Mouse (Mus musculus) midbrain, postnatal 0 days (tissue): Measurements from ENCODE around the gene Farp2. TPM values are rescaled to one million over a fixed set of nuclear protein-coding genes. Genes with fewer than 3 reads are reported as not detected.

Experiments used
- ATAC-seq: fragments of 200-750 bp; cut with Nextera tagmentation; 2 replicates; pipeline ENCODE4 v1.8.0; 2017; ENCODE audit warnings: moderate number of reproducible peaks, mild to moderate bottlenecking, moderate TSS enrichment, moderate library complexity; ENCODE audit not compliant: low FRiP score
- DNase-seq: peaks from one replicate; pipeline ENCODE4 v3.0.0-alpha.2; 2015; ENCODE audit warnings: low spot score
- H3K27ac ChIP-seq: fragments of 300-500 bp; sonication (generic); 2 replicates; pipeline ENCODE4 v1.5.1; 2014; ENCODE audit warnings: low read depth, mild to moderate bottlenecking, low read length, mixed read lengths
- H3K27me3 ChIP-seq: fragments of 300-500 bp; sonication (generic); 2 replicates; pipeline ENCODE4 v1.6.1; 2014; ENCODE audit warnings: low read length, control low read depth, mixed read lengths; ENCODE audit not compliant: insufficient read depth
- H3K36me3 ChIP-seq: fragments of 300-500 bp; sonication (generic); 2 replicates; pipeline ENCODE4 v1.6.1; 2014; ENCODE audit warnings: low read length, control low read depth, mixed read lengths; ENCODE audit not compliant: insufficient read depth
- H3K4me1 ChIP-seq: fragments of 300-500 bp; sonication (generic); 2 replicates; pipeline ENCODE4 v1.6.1; 2014; ENCODE audit warnings: mild to moderate bottlenecking, control low read depth, antibody characterized with exemption, low read length, mixed read lengths; ENCODE audit not compliant: insufficient read depth
- H3K4me2 ChIP-seq: fragments of 300-500 bp; sonication (generic); 2 replicates; pipeline ENCODE4 v1.6.1; 2014; ENCODE audit warnings: low read depth, mild to moderate bottlenecking, low read length, mixed read lengths; ENCODE audit not compliant: poor library complexity, severe bottlenecking
- H3K4me3 ChIP-seq: fragments of 300-500 bp; sonication (generic); 2 replicates; pipeline ENCODE4 v1.5.1; 2014; ENCODE audit warnings: low read depth, mild to moderate bottlenecking, low read length, moderate library complexity
- H3K9ac ChIP-seq: fragments of 300-500 bp; sonication (generic); replicated peaks from 2 replicates; pipeline ENCODE4 v1.6.1; 2014; ENCODE audit warnings: mild to moderate bottlenecking, low read length, moderate library complexity, mixed read lengths; ENCODE audit not compliant: poor library complexity, severe bottlenecking
- H3K9me3 ChIP-seq: fragments of 300-500 bp; sonication (generic); 2 replicates; pipeline ENCODE4 v1.6.1; 2016; ENCODE audit warnings: low read length, control low read depth
- CTCF ChIP-seq: IDR thresholded peaks from 2 replicates; pipeline ENCODE4 v1.5.1; 2016; ENCODE audit warnings: antibody characterized with exemption, mild to moderate bottlenecking
- WGBS: fragments of 180-500 bp; shearing (Covaris S2); extraction: QIAGEN DNeasy Blood & Tissue Kit; methylation state at CpG from one replicate; pipeline ENCODE4 v1.1.7; 2014; 5-methylcytosine and 5-hydroxymethylcytosine counted together
- polyA plus RNA-seq: library from polyadenylated mRNA; unstranded; fragments of >200 nt; fragmentation: Nextera tagmentation; extraction: Ambion mirVana; gene quantifications from 2 replicates; pipeline ENCODE4 v1.2.1, GENCODE M21; 2015
- total RNA-seq: library from RNA; depleted of rRNA; stranded (reverse); fragments of >200 nt; gene quantifications from 2 replicates; pipeline ENCODE4 v1.2.3, GENCODE M21; 2014

Gene Farp2
- total and polyA plus RNA-seq, 2 experiments from 2014 or later: 2.2 to 7.8 TPM

DNA sequence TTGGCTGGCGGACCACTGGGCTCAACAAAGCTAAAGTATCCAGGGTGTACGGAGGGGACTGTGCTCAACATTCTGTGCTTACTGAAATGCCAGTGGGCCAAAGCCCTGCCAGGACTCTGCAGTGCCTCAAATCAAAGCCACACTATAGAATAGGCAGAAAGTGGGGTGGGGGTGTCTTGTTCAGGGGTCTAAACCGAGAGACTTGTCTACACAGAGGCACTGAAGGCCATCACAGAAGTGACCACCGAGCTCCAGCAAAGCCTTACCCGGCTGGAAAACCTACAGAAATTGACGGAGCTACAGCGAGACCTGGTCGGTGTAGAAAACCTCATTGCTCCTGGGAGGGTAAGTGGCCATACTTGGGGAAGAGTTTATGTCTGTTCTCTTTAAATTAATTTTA is 97.9 kb downstream of the Farp2 start:
- no peak for TF ChIP-seq CTCF
- H3K4me3 ChIP-seq: no peak overlapping the region
- no peak overlapping the region for H3K9ac ChIP-seq
- H3K27me3 ChIP-seq: no peaks in the 10 kb centered on the region
- no peak overlapping the region for H3K4me2 ChIP-seq
- no peaks in the 10 kb centered on the region for H3K4me1 ChIP-seq
- DNase-seq: no peak
- no peak for ATAC-seq
- H3K36me3 ChIP-seq: no peaks in the 10 kb centered on the region
- H3K27ac ChIP-seq: no peak overlapping the region
- 80% methylated on average over 8 of the region's 8 CpGs for WGBS
- no peaks in the 10 kb centered on the region for H3K9me3 ChIP-seq

DNA sequence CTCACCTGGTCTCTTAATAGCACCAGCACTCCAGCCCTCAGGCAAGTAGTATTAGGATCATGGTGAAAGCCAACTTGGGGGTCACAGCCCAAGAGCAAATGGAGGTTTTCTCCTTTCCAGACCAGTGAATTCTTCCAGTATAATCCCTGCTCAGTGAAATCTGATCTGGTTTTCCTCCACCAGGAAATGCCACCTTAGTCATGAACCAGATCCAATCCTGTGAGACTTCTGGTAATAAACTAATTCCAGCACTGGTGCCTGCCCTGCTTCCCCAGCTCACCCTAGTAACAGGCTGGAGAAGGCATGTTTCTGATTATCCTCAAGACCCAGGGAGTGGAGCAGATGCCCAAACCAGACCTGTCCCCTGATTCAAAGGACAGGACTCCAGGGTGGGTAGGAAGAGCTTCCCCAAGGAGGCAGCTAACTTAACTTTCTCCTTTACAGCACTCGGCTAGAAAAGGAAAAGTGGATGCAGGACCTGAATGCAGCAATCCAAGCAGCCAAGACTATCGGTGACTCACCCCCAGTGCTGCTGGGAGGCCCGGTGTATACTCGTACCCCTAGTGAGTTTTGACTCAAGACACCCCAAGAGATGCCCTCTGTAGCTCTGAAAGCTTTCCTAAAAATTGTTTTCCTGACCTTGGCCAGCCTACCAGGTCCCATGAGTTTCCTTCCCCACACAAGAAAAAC is 106.3 kb downstream of the Farp2 start:
- Histone ChIP-seq H3K4me3 (no peak overlapping the region), H3K9ac (no peak overlapping the region), H3K27ac (no peak overlapping the region), H3K4me2 (no peak overlapping the region), H3K9me3 (no peaks in the 10 kb centered on the region), H3K27me3 (no peaks in the 10 kb centered on the region), H3K4me1 (no peaks in the 10 kb centered on the region), H3K36me3 (peaks cover 22% of the 10 kb centered on the region)
- TF ChIP-seq CTCF: no peak
- ATAC-seq: no peak
- no peak for DNase-seq
- WGBS: 88% methylated on average over 4 of the region's 4 CpGs

DNA sequence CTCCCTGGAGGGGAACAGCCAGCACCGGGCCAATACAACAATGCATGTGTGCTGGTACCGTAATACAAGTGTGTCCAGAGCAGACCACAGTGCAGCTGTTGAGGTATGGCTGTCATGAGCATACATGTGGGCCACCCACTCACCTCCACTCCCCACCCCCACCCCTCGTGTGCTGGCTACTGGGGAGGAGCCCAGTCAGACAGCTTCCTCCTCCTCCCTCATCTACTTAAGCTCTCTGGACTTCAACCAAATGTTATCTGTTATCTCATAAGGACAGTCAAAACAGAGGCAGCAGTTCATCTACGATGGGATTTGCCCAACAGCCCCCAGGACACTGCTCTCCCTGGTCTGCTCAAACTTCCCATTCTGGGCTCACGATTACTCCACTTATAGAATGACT is 107.1 kb downstream of the Farp2 start:
- ATAC-seq (0 out of 2 replicates have a peak, but pooled peaks have one; percentile 20), DNase-seq (no peak)
- Histone ChIP-seq H3K9me3 (no peaks in the 10 kb centered on the region), H3K9ac (no peak overlapping the region), H3K36me3 (peaks cover 29% of the 10 kb centered on the region), H3K27me3 (no peaks in the 10 kb centered on the region), H3K4me2 (no peak overlapping the region), H3K4me1 (no peaks in the 10 kb centered on the region), H3K27ac (no peak overlapping the region), H3K4me3 (no peak overlapping the region)
- TF ChIP-seq CTCF: no peak
- 82% methylated on average over 5 of the region's 5 CpGs for whole genome bisulfite sequencing

DNA sequence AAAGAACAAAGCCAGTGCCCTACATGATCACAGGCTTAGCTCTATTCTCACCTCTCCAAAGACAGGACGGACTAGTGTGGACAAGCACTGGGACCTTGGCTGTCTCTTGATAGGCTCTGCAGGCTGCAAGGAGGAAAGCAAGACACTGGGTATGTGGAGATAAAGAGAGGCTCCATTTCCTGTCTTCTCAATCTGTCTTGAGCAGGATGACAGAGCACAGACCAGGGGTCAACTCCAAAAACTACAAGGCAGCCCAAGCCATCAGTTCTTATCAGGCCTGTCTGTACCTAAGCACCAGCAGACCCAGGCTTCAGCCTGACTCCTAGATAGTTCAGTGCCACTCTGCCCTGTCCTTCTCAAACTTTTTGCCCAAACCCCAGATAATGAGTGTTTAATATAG is 112.6 kb downstream of the Farp2 start:
- TF ChIP-seq CTCF: no peak

DNA sequence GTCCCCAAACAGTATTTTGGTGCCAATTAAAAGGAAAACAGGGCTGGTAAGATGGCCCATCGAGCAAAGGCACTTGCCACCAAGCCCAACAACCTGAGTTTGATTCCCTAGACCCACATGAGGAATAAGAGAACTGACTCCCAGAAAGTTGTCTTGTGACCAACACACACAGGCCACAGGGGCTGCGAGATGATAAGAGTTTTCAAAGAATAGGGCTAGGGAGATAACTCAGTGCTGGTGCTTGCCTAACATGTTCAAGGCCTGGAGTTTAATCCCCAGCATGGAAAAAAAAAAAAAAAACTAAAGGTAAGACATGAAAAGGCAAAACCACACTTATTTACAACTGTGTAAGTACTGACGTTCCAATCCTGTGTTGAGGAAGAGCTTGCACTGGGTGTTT is 118.9 kb downstream of the Farp2 start:
- no peak overlapping the region for H3K9ac ChIP-seq
- no peaks in the 10 kb centered on the region for H3K9me3 ChIP-seq
- DNase-seq: no peak
- no peak overlapping the region for H3K4me3 ChIP-seq
- WGBS: 93% methylated on average over 3 of the region's 3 CpGs
- no peak for ATAC-seq
- no peak overlapping the region for H3K27ac ChIP-seq
- H3K36me3 ChIP-seq: peaks cover 38% of the 10 kb centered on the region
- no peak for TF ChIP-seq CTCF
- no peak overlapping the region for H3K4me2 ChIP-seq
- H3K4me1 ChIP-seq: peaks cover 6% of the 10 kb centered on the region
- no peaks in the 10 kb centered on the region for H3K27me3 ChIP-seq

More for the DNA sequence above, 112.6 kb downstream of the Farp2 start:
- Histone ChIP-seq H3K4me1 (no peaks in the 10 kb centered on the region), H3K9me3 (no peaks in the 10 kb centered on the region), H3K4me3 (no peak overlapping the region), H3K4me2 (no peak overlapping the region), H3K27ac (no peak overlapping the region), H3K36me3 (peaks cover 78% of the 10 kb centered on the region), H3K27me3 (no peaks in the 10 kb centered on the region), H3K9ac (no peak overlapping the region)
- no peak for DNase-seq
- whole genome bisulfite sequencing: 96% methylated on average over 1 of the region's 1 CpGs
- no peak for ATAC-seq

DNA sequence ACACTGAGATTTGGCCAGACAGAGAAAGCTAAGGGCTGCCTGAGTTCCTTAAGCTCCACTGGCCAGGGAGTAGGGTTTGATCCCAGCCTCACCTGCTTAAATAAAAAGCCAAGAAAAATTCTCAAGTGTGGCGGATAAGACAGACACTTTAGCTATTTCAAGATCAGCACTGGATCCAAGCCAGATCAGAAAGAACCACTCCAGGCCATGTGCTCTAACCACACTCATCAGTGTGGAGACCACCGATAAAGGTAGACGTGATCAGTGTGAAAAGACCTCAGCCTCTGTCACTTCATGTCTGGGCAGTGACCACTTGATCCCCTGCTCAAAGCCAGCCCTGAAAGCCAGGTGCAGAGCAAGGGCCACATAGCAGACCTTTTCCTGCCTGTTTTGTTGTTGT is 120.8 kb downstream of the Farp2 start:
- no peaks in the 10 kb centered on the region for H3K9me3 ChIP-seq
- H3K4me3 ChIP-seq: no peak overlapping the region
- no peaks in the 10 kb centered on the region for H3K27me3 ChIP-seq
- no peak overlapping the region for H3K27ac ChIP-seq
- 88% methylated on average over 3 of the region's 3 CpGs for WGBS
- no peak overlapping the region for H3K4me2 ChIP-seq
- H3K9ac ChIP-seq: no peak overlapping the region
- peaks cover 22% of the 10 kb centered on the region for H3K36me3 ChIP-seq
- ATAC-seq (no peak), DNase-seq (no peak)
- H3K4me1 ChIP-seq: peaks cover 6% of the 10 kb centered on the region
- no peak for TF ChIP-seq CTCF
